Mouse (Mus musculus): ENCODE measurements around the gene Kcnh3.

The Kcnh3 gene

GRCm38 (mm10) chr15:99284527-99285188 lies 60.0 kb downstream of the Kcnh3 start:
- DNase-seq (ENCODE audit: low spot score in 2 of 2) = no peak

GRCm38 (mm10) chr15:99285189-99285535 lies 60.5 kb downstream of the Kcnh3 start:
- no peak for DNase-seq (ENCODE audit: low spot score in 2 of 2)

GRCm38 (mm10) chr15:99290586-99290985 lies 65.9 kb downstream of the Kcnh3 start:
- no peak for DNase-seq (ENCODE audit: low spot score in 2 of 2)

All from spleen, postnatal 4 days (tissue).